Mouse (Mus musculus) lung, adult 2 months (tissue): Measurements from ENCODE around the gene Spata13.

Experiments
- CTCF ChIP-seq: fragments of 200-500 bp; IDR thresholded peaks from 2 replicates; pipeline ENCODE4 v1.5.1; 2011; ENCODE audit warnings: mild to moderate bottlenecking, low read length, control low read depth; ENCODE audit not compliant: insufficient read depth
- POLR2A ChIP-seq: fragments of 200-500 bp; IDR thresholded peaks from 2 replicates; pipeline ENCODE4 v1.6.1; 2011; ENCODE audit warnings: low read depth, mild to moderate bottlenecking, control low read depth, low read length, borderline replicate concordance; ENCODE audit errors: extremely low read depth

- no peak for TF ChIP-seq CTCF
- TF ChIP-seq POLR2A, result no peak
Measured at GRCm38 (mm10) chr14:60704510-60704909, 70.7 kb downstream of the Spata13 start.
